Mouse (Mus musculus): ENCODE measurements around the gene Usp48.

The Usp48 gene

DNA sequence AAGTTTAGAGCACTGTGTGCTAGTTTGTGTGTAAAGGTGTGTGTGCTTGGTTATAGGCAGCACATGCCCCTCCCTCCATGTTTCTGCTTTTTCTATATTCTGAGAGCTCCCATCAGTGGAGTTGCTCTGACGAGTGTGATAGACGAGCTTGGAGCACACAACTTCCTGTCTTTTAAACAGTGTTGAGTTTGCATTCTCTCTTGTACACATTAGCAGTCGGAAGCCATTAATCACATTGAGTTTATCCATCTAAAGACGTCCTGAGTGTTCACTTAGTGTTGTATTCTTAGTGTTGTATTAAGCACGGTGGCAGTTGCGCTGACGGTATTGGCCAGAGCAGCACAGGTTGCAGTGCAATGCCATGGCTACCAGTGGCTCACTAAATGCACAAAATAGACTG, 15.7 kb downstream of the Usp48 start:
- no peak for DNase-seq (ENCODE audit: inconsistent ontology term)

DNA sequence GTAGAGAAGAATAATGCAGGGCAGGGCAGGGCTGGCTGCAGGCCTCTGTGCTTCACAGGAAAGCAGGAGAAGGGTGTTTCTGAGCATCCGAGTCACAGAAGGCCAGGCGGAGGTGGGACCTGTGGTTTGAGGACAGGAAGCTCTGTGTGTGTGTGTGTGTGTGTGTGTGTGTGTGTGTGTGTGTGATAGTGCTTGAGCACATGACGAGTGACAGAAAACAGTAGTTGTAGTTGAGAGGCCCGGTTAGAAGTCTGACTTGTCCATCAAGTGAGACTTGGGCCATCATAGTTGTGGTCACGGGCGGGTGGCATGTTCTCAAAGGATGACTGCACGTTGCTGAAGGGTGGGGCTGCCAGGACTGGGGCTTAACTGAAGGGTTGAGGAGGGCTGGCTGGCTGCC, 16.1 kb downstream of the Usp48 start:
- peak; percentile 19 for DNase-seq (ENCODE audit: inconsistent ontology term)

DNA sequence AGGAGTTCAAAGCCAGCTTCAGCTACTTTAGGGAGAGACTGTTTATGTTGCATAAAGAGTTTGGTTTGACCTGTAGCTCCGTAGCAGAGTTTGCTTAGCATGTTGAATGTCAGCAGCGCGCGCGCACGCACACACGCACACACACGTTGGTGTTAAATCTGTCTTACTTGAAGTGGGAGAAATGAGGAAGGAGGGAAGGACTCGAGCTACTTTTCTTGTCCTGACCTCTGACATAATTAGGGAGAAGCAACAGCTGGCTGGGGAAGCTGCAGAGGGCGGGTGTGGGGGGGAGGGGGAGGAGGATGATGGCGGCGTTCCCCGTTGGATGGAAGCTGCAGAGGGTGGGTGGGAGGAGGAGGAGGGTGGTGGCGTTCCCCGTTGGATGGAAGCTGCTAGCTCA, 16.7 kb downstream of the Usp48 start:
- DNase-seq (ENCODE audit: inconsistent ontology term), result no peak

DNA sequence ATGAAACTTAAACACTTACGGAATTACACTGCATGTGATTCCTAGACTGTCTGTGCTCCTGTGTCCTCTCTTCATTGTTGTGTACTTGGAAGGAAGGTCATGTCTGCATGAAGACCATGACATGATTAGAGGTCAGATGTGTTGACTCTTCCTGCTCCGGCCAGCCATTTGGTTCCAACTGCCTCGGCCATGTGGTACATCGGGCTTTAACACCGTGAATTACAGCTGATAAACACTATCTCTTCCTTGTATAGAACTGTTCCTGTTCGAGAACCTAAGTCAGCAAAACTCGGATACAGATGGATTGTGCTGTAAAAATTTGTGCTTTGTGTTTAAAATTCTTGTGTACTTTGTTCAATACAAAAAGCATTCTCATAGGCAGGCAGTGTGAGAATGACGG, 29.3 kb downstream of the Usp48 start:
- no peak for DNase-seq (ENCODE audit: inconsistent ontology term)

DNA sequence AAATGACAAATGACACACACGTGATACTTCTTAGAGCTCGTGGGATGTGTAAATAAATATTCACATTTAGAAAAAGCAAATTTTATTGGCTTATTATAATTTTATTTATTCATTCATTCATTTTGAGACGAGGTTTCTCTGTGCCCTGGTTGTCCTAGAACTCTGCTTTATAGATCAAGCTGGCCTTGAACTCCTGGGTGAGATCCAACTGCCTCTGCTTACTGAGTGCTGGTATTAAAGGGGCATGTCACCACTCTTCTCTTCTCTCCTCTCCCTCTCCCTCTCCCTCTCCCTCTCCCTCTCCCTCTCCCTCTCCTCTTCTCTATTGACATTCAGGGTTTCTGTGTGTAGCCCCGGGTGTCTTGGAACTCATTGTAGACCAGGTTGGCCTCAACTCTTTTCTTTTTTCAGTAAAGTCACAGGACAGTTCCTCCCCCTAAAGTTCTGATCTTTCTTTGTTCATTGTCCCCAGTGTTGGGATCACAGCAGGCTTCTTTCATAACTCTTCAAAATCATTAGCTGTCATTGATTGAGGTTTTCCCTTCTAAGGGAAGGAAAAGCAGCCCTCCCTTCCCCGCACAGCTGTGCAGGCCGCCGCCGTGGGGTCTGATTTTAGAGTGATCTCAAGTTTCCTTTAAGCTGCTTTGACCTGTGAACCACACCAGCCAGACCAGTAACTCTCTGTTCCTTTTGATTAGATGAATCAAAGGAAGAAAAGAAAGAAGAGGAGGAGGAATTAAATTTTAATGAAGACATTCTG, 34.1 kb downstream of the Usp48 start:
- DNase-seq (ENCODE audit: inconsistent ontology term), result no peak

DNA sequence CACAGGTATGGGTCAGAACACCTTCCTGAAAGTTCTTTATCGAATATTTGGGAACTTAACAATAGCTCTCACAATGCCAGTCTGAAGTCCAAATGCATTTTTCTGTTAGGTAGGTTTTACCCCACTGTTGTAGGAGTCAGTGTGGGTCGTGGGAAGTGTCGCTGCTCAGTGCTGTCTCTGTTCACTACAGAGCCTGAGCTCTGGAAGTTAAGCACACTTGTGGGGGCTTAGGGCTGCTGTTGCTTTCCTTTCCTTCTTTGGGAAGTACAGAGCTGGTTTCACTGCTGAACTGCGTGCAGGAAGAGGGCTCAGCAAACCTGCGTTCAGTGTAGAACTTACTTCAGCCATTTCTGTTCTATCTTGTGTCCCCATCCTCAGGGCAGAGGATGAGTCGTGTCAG, 34.8 kb downstream of the Usp48 start:
- no peak for DNase-seq (ENCODE audit: inconsistent ontology term)

DNA sequence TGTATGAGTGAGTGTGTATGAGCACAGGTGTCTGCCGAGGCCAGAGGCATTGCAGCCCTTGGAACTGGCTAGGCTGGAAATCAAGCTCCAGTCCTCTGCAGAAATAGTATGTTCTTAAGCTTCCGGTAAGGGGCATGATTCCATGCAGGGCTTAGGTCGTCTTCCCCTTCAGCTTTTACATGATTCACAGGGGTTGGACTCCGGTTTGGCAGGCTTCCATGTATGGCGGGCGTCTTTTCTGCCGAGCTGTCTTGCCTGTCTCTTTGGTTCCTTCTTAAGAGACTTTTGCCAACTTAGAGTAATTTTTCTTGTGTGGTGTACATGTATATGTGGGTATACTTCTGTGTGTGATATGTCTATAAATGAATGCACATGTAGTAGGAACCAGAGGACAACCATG, 35.8 kb downstream of the Usp48 start:
- no peak for DNase-seq (ENCODE audit: inconsistent ontology term)

DNA sequence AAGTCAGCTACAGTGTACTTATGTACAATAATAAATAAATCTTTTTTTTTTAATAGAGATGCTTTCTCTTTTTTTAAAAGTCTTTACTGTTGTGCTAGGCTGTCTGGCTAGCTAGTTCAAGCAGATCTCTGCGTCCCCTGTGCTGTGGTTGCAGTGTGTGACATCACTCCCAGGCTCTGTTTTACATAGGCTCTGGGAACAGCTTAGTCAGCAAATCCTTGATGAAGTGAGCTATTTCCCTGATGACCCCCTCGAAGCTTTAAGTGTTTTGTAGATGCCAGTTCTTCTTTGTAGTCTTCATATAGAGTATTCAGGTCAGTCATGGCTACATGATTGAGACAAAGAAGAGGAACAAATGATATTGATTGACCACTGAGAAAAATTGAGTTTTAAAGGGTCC, 36.6 kb downstream of the Usp48 start:
- DNase-seq (ENCODE audit: inconsistent ontology term), result no peak

DNA sequence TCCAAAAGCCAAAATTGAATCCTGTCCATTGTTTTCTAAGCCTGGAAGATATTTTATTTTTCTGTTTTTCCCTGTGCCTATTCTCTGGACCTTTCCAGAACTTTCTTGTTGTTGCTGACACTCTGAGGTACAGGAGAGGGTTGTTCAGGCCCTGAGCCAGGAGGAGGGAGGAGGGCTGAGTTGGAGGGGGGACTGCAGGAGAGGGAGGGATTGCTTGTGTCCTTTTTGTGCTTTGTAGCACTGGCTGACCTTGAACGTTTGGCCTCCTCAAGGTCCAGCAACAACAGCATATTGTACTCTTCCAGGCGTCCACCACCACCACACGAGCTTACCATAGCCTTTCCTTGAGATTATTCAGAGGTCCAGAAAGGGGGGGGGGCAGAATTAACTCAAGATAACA, 38.0 kb downstream of the Usp48 start:
- DNase-seq (ENCODE audit: inconsistent ontology term), result no peak

DNA sequence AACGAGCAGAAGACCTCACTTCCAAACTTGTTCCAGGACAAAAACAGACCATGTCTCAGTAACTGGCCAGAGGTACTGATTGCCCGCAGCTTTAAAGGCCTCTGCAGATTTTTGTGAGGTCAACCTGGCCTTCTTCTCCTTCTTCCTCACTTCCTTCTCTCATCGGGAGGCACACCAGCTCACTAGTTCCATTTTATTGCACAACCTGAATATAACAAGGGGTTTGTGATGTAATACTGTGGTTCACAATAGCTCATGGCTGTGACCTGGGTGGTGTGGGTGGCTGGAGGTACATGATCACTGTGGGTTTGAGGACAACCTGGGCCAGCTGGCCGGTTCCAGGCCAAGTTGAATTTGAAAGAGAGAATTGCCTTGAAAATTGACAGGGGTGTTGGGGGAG, 39.8 kb downstream of the Usp48 start:
- DNase-seq (ENCODE audit: inconsistent ontology term), result no peak

DNA sequence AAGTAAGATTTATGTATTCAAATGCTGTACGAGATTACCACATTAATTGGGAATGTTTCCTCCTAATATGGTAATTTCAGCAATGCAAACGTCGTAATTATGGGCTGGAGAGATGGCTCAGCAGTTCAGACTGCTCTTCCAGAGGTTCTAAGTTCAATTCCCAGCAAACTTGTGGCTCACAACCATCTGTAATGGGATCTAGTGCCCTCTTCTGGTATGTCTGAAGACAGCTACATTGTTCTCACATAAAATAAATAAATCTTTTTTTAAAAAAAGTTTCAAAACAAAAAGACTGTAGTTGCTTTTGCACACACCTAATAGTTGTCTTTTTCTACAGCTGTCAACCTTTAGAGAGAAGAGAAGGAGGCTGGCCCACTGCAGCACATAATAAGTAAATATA, 43.0 kb downstream of the Usp48 start:
- DNase-seq (ENCODE audit: inconsistent ontology term), result no peak

DNA sequence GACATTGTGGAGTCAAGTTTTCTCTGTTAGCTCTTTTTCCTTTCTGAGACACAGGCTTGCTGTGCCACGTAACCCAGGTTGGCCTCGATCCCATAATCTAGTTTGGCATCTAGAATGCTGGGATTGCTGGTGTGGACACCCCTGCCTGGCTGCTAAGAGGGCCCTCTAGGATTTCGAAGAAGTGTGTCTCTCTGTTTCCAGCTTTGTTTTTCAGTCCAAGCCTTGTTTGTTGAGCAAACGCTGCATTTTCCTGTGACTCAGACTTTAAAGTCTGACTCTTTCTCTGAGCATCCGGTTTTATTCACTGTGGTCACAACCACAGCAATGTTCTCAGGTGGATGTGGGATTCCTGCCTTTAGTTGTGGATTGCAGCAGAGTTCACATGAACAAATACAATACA, 48.0 kb downstream of the Usp48 start:
- DNase-seq (ENCODE audit: inconsistent ontology term), result peak; percentile 89

DNA sequence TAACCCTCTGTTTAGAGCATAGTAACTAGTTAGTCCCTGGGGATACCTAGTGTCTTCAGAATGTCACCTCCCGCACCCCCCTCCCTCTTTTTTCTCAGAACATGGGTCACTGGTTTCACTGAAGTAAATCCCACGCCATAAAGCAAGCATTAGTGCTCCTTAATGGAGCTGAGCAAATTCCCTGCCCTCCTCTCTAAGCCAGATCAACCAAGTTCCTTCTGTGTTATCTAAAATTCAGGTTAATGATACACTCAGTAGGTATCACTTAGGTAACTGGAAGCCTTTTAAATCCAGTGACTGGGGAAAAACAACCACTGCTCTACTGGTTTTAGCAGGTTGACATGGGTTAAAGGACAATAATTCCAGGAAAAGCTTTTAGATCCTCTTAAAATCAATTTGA, 48.5 kb downstream of the Usp48 start:
- DNase-seq (ENCODE audit: inconsistent ontology term), result no peak

DNA sequence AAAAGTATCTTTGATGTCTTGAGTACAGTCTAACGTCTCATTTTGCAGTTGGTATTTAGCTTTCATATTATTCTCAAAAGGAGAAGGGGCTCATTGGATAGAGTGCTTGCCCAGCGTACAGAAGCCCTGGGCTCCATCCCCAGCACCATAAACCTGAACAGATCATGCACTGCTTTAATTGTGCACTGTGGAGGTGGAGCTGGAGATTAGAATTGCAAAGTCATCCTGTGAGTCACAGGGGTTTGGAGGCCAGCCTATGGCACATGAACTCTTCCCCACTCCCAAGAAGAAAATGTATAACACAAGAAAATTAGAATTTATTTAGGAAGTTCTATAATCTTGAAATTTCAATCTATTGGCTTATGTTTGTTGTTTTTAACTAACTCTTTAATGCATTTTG, 49.9 kb downstream of the Usp48 start:
- DNase-seq (ENCODE audit: inconsistent ontology term), result no peak

DNA sequence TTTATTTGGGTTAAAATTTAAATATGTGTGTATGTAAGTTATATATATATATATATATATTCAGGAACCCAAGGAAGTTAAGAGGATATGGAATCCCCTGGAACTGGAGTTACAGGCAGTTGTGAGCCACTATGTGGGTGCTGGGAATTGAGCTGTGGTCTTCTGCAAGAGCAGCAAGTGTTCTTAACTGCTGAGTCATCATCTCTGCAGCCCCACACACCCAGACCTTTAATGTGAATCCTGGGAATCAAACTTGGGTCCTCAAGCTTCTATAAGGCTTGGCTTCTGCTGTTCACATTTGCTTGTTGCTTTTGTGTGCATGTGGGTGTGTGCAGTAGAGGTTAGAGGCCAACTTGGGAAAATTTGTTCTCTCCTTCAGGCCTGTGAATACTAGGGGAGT, 52.7 kb downstream of the Usp48 start:
- DNase-seq (ENCODE audit: inconsistent ontology term), result no peak

DNA sequence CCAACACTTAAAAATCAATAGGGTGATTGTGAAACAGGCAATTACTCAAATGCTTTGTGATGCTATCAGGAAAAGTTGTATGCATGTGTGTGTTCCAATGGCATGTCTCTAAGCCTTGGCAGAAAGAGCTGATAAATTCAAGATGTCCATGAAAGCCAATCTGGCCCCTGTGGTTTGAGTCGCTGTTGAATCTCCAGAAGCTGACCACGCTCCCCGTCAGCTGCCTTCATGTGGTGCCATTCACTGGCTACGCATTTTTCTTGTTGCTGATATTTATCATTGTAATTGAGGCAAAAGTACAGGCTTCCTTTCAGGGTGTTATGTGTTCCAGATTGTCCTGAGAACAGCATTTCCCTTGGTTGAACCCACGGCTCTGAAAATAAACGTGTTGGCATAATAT, 54.1 kb downstream of the Usp48 start:
- DNase-seq (ENCODE audit: inconsistent ontology term), result no peak

DNA sequence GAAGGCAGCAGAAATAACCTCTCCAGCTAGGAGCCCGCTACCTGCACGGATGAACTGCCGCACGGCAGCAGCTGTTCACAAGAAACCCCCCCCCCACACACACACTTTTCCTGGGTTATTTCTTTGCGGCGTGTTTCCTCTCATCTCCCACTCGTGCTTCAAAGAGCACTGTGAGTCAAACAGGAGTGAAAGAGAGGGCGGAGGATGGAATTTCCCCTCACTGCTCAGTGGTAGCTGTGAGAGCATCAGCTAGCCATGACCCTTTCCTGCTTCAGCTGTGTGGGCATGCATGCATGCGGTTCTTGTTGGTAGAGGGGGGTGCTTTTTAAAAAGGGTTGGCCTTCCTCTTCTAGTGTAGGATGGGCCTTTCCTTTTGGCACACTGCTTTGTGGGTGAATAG, 54.7 kb downstream of the Usp48 start:
- no peak for DNase-seq (ENCODE audit: inconsistent ontology term)

DNA sequence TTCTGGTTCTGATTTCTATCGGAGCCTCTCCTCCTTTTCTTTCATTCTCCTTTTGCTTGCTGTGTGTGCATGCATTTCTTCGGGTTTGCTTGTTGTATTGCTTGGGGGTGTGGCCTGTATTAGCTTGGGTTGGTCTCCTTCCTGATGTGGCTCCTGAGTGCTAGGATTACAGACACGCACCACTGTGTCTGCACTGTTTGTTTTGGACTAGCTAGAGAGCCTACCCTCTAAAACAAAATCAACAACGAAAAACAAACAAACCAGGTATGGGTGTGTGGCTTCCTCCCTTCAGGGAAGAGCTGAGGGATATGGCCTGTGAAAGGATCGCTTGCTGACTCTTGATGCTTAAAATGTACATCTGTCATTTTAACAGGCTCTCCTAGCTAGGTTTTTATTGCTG, 57.4 kb downstream of the Usp48 start:
- DNase-seq (ENCODE audit: inconsistent ontology term), result no peak

DNA sequence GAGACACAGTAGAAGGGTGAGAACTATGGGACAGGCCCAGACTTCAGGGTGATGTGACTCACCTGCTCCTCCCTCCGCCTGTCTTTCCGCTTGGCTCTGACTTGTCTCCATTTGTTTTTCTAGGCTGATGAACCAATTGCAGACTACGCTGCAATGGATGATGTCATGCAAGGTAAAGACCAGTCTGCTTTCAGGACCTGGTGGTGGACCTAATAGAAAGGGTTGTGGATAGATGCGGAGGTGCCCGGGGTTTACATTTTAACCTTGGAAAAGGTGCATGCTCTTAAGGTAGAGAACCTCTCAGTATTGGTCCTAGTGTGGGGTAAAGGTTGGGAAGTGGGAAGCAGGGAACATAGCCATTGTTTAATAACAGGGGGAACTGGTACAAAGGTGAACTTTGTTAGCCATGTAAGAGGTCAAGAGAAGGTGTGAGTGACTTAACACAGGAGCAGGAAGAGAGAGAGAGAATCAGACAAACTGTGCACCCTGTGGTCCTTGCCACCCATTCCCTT, 59.3 kb downstream of the Usp48 start:
- no peak for DNase-seq (ENCODE audit: inconsistent ontology term)

DNA sequence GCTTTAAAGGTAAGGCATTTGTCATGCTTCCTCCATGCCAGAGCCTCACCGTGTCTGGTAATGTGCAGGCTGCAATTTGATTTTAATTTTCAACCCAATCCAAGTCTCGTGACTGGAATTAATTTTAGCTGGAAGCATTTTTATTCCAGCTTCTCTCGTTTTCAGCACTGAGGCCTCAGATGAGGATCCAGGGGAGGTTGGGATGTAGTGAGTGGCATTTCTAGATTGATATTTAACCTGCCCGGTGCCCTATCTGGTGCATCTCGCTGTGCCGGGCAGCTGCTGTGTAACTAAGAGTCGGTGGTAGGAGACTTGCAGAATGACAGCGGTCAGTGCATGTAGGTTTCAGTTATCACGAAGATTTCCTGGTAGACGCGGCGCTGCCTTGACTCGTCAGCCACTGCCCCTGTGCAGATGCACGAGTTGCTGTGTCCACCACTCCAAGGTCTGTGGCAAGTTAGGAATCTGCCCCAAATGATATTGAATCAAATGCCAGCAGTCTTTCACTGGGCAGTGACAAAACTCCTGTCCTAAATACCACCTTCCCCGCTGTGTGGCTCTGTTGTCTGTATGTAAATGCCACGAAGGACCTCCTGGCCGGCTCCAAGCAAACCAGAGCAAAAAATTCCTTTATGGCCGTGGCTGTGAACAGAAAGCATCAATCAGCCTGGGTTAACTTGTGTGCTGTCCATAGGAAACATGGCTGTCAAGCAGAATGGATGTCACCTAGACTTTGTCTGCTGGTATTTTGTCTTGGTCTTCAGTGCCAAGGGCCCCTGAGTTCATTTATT, 61.9 kb downstream of the Usp48 start:
- peak; percentile 69 for DNase-seq (ENCODE audit: inconsistent ontology term)

DNA sequence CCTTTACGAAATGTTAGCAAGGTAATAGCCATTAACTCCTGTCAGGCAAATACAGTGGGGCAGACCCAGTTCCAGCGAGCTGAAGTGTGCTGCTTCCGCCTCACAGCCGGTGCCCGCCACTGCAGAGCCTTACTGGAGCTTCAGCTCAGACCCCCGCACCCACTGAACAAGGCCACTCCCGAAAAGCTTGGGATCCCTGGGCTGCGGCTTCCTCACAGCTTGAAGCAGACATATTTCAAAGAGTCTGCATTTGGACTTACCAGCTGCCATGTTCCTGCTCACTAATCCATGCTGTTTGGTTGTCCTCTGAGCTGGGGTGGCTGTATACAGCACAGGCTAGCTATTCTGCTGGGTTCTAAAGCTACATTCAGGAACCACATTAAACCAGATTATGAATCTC, 64.1 kb downstream of the Usp48 start:
- DNase-seq (ENCODE audit: inconsistent ontology term), result no peak

DNA sequence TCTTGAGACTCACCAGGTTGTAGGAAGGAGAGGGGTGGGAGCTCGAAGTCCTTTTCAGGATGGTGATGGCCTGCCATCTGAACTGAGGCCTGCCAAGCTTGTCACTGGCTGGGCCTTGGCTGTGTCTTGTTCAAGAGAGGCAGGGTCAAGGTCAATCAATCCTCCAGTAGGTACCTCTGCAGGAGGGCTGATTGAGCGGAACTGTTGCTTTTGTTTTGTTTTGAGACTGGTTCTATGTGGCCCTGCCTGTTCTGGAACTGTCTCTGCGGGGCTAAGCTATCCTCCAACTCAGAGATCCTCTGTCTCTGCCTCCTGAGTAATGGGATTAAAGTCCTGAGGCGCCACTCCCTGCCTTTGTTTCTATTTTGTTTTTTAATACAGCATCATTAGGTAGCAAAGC, 66.0 kb downstream of the Usp48 start:
- DNase-seq (ENCODE audit: inconsistent ontology term), result no peak

DNA sequence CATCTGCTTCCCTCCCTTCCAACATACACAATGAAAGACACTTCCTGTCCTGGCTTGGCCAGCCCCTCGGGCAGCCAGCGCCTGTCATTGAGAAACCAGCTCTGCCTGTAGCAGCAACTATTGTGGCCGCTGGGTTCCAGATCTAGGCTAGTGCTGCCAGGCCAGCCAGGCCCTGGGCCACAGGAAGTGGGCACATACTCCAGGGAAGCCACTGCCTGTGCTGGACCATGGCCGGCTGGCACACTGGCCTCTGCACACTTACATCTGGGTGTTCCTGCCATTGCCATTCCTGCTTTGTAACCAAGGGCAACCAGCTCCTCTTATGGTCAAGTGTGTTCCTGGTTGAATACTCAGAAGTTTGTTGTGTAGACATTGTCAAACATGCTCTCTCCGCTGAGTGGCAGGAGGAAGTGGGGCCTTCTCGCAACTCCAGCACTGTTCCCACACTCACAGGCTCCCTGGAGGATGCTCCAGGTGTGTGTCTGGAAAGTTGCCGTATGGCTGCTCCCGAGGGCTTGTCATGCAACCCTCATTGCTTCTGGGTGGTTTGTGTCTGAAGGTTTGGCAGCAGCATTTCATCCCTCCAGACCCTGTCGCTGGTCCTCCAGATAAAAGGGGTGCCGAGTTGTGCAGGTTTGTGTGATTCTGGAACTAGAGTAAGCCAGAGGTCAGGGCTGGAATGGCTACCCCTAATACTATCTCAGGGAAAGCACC, 67.0 kb downstream of the Usp48 start:
- peak; percentile 81 for DNase-seq (ENCODE audit: inconsistent ontology term)

Measured in Muller cell, postnatal 12 days (primary cell).